Mouse (Mus musculus) left cerebral cortex, adult 9 months (tissue): Measurements from ENCODE around the gene Kcnd1.

Source experiments
- DNase-seq, 2 experiments: peaks; one replicate each; pipeline ENCODE4 v3.0.0; 2022; ENCODE audit warnings: low spot score in 2 of 2

Kcnd1 gene

GRCm38 (mm10) chrX:7859191-7859753 lies 37.2 kb downstream of the Kcnd1 start:
- no peak for DNase-seq

DNA sequence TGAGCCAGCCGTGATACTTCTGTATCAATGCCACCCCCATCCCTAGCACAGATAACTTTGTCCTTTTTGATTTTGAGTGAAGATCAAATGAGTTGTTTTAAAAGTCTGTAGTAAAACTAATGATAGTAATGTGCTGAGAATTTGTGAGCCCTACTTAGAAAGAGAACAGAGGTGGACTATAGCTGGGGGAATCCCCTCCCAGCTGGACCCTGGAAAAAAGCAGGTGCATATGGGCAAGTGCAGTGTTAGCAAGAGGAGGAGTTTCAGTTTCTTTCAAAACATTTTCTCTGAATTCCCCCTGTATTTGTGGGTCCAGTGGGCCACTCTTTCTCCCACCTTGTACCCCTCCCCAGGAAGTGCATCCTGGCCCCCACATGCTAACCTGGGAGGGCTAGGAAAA lies 41.1 kb downstream of the Kcnd1 start:
- DNase-seq, result no peak

- DNase-seq, result no peak
Measured at GRCm38 (mm10) chrX:7864551-7864950, 42.5 kb downstream of the Kcnd1 start.

DNA sequence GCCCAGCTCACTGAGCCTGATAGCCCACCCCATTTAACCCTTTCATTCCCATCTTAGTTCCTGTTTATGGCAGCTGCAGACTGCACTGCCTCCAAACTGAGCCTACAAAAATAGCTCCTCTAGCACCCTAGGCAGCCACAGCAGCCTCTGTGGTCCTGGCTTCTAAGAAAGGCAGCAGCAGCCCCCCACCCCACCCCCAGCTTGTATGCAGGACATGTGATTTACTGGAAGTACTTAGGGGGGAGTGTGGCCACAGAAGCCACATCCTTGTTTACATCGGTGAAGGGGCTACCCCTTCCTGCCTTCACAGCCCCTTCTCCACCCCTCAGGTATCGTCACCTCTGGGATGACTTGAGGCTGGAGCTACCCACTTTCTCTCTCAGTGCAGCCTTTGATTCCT lies 43.3 kb downstream of the Kcnd1 start:
- no peak for DNase-seq

GRCm38 (mm10) chrX:7865786-7866185 lies 43.7 kb downstream of the Kcnd1 start:
- no peak for DNase-seq

GRCm38 (mm10) chrX:7867141-7867540 lies 45.1 kb downstream of the Kcnd1 start:
- DNase-seq, result no peak

DNA sequence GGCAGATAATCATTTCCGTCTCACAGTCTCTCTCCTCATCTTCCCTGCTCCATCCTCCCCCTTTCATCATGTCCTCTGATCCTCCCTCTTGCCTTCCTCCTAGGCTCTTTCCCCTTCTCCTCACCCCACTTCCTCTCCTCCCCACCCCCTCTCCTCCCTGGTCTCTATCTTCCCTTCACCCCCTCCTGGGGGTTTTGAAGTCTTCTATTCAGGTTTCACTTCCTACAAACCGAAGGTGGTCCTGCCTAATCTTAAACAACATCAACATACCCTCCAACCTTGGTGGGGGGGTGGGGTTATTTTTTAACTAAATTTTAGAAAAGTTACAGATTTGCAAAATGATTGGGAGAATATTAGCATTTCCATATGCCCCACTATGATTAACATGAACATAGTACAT lies 46.4 kb downstream of the Kcnd1 start:
- no peak for DNase-seq

GRCm38 (mm10) chrX:7869826-7870225 lies 47.7 kb downstream of the Kcnd1 start:
- DNase-seq, result no peak

DNA sequence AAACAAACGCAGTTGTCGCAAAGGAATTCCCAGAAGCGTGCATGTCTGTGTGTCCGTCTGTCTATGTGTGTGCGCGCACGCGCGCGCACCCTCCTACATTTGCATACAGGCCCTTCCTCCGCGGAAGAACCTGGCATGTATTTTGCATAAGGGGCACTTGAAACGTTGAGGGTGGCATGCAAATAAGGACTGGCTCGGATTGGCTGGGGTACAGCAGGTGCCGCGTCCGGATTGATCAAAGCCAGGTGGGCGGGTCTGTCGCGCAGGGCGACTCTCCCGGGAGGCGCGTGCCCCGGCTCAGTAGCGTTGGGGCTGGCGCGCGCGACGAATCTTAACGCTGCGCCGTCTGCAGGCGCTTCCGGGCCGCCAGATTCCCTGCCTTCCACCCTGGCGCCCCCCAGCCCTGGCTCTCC lies 55.9 kb downstream of the Kcnd1 start, which contains the start of gene Pim2:
Gene Pim2 (plus strand): TSS at position 256 of the 413 bp plus-strand sequence.
- peak; percentile 84 to 86 for DNase-seq

- peak in 1 of 2 experiments; percentile 26 for DNase-seq
Measured at GRCm38 (mm10) chrX:7878495-7878894, 56.4 kb downstream of the Kcnd1 start.

- DNase-seq, result peak; percentile 43 to 64
Measured at GRCm38 (mm10) chrX:7879819-7880218, 57.7 kb downstream of the Kcnd1 start.

DNA sequence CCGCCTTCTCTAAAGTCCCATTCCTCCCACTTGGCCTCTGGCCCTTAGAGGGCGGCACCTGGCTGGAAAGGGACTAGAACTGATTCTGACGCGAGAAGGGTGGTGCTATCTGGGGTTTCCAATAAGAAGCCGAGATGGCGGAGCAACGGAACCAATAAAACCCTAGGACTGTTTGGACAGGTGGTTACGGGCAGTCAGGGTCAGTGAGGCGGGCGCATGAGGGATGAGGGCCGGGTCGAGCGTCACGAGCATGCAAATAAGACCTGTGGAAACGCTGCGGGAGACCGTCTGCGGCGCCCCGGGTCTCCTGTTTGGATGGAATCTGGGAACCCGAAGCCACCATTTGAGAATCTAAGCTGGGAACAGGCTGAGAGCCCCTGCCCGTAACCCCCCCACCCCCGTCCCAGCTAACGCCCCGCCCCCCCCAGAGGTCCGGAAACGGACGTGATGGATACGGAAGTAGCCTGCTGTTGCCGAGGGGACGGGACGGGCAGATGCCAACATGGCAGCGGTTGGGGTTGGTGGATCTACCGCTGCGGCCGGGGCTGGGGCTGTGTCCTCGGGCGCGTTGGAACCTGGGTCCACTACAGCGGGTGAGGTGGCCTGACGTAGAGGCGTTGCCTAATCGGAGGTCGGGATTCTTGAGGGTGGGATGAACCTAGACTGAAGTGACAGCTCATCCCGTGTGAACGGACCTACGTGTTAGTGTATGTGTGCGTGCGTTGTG lies 61.9 kb downstream of the Kcnd1 start, which contains the start of gene Slc35a2:
Gene Slc35a2 (plus strand): TSS at position 188 of the 727 bp plus-strand sequence.
- DNase-seq, result peak; percentile 73 to 86
